Mouse (Mus musculus): ENCODE data around the gene Tspan33.

The Tspan33 gene

GRCm38 (mm10) chr6:29697548-29697947 lies 3.5 kb downstream of the Tspan33 start:
- in situ Hi-C loops (cut with MboI, MseI), result no loop called here

GRCm38 (mm10) chr6:29699085-29699745 lies 5.2 kb downstream of the Tspan33 start:
- in situ Hi-C loops (cut with MboI, MseI), result no loop called here

- in situ Hi-C loops (cut with MboI, MseI), result loop anchor here (25.0 kb wide), 1 partner anchor 739 kb away; no protein-coding TSS in a partner anchor
These were observed 7.0 kb downstream of the Tspan33 start for GRCm38 (mm10) chr6:29701051-29701450.

- in situ Hi-C loops (cut with MboI, MseI), result loop anchor here (25.0 kb wide), 1 partner anchor 740 kb away; no protein-coding TSS in a partner anchor
These were observed 8.1 kb downstream of the Tspan33 start for GRCm38 (mm10) chr6:29702126-29702525.

GRCm38 (mm10) chr6:29704143-29704542 lies 10.1 kb downstream of the Tspan33 start:
- in situ Hi-C loops (cut with MboI, MseI), result loop anchor here (25.0 kb wide), 1 partner anchor 742 kb away; no protein-coding TSS in a partner anchor

GRCm38 (mm10) chr6:29707902-29708301 lies 13.9 kb downstream of the Tspan33 start:
- in situ Hi-C loops (cut with MboI, MseI), result loop anchor here (25.0 kb wide), 1 partner anchor 746 kb away; no protein-coding TSS in a partner anchor

- in situ Hi-C loops (cut with MboI, MseI), result loop anchor here (25.0 kb wide), 1 partner anchor 749 kb away; no protein-coding TSS in a partner anchor
These were observed 17.3 kb downstream of the Tspan33 start for GRCm38 (mm10) chr6:29711318-29711717.

GRCm38 (mm10) chr6:29712011-29712584 lies 18.1 kb downstream of the Tspan33 start:
- in situ Hi-C loops (cut with MboI, MseI), result loop anchor here (25.0 kb wide), 1 partner anchor 750 kb away; no protein-coding TSS in a partner anchor

GRCm38 (mm10) chr6:29716624-29717365 lies 22.8 kb downstream of the Tspan33 start:
- in situ Hi-C loops (cut with MboI, MseI), result loop anchor here (25.0 kb wide), 1 partner anchor 754 kb away; no protein-coding TSS in a partner anchor

GRCm38 (mm10) chr6:29717541-29717940 lies 23.5 kb downstream of the Tspan33 start:
- in situ Hi-C loops (cut with MboI, MseI), result loop anchor here (25.0 kb wide), 1 partner anchor 755 kb away; no protein-coding TSS in a partner anchor

- in situ Hi-C loops (cut with MboI, MseI), result loop anchor here (25.0 kb wide), 1 partner anchor 756 kb away; no protein-coding TSS in a partner anchor
These were observed 24.0 kb downstream of the Tspan33 start for GRCm38 (mm10) chr6:29717952-29718521.

GRCm38 (mm10) chr6:29718894-29719329 lies 24.9 kb downstream of the Tspan33 start:
- in situ Hi-C loops (cut with MboI, MseI), result loop anchor here (25.0 kb wide), 1 partner anchor 757 kb away; no protein-coding TSS in a partner anchor

- in situ Hi-C loops (cut with MboI, MseI), result loop anchor here (25.0 kb wide), 1 partner anchor 760 kb away; no protein-coding TSS in a partner anchor
These were observed 27.9 kb downstream of the Tspan33 start for GRCm38 (mm10) chr6:29721890-29722289.

GRCm38 (mm10) chr6:29726576-29727200 lies 32.7 kb downstream of the Tspan33 start:
- in situ Hi-C loops (cut with MboI, MseI), result no loop called here

GRCm38 (mm10) chr6:29728035-29728434 lies 34.0 kb downstream of the Tspan33 start:
- in situ Hi-C loops (cut with MboI, MseI), result no loop called here

GRCm38 (mm10) chr6:29729491-29729890 lies 35.5 kb downstream of the Tspan33 start:
- in situ Hi-C loops (cut with MboI, MseI), result no loop called here

GRCm38 (mm10) chr6:29735336-29735688 lies 41.3 kb downstream of the Tspan33 start, which contains the start of gene Smo:
Smo (plus strand) TSS chr6:29735503.
- in situ Hi-C loops (cut with MboI, MseI), result no loop called here

- in situ Hi-C loops (cut with MboI, MseI), result no loop called here
These were observed 41.8 kb downstream of the Tspan33 start for GRCm38 (mm10) chr6:29735689-29736451.

- in situ Hi-C loops (cut with MboI, MseI), result no loop called here
These were observed 42.8 kb downstream of the Tspan33 start for GRCm38 (mm10) chr6:29736610-29737458.

Data from regulatory T cell (primary cell).